Mouse (Mus musculus) adrenal gland, postnatal 25 days (tissue): ENCODE results near the gene Zdhhc1. TPM values are rescaled to one million over a fixed set of nuclear protein-coding genes. Genes with fewer than 3 reads are reported as not detected.

Experiments used
- DNase-seq: peaks from one replicate; pipeline ENCODE4 v3.0.0; 2021; ENCODE audit warnings: mixed read lengths
- long read RNA-seq: library from polyadenylated mRNA; stranded (forward); transcript quantifications from one replicate; pipeline ENCODE4 v2.0.0, GENCODE M21; 2021
- total RNA-seq: library from RNA; stranded (reverse); gene quantifications from 2 replicates; pipeline ENCODE4 v1.2.3, GENCODE M21; 2021

The Zdhhc1 gene
- 17.7 and 20.6 TPM in 2 replicates for total RNA-seq
- long read RNA-seq, partial matches to known transcripts: 9 of 30 reads
- long read RNA-seq, other reads (novel, unspliced or antisense): 16 of 30 reads

DNA sequence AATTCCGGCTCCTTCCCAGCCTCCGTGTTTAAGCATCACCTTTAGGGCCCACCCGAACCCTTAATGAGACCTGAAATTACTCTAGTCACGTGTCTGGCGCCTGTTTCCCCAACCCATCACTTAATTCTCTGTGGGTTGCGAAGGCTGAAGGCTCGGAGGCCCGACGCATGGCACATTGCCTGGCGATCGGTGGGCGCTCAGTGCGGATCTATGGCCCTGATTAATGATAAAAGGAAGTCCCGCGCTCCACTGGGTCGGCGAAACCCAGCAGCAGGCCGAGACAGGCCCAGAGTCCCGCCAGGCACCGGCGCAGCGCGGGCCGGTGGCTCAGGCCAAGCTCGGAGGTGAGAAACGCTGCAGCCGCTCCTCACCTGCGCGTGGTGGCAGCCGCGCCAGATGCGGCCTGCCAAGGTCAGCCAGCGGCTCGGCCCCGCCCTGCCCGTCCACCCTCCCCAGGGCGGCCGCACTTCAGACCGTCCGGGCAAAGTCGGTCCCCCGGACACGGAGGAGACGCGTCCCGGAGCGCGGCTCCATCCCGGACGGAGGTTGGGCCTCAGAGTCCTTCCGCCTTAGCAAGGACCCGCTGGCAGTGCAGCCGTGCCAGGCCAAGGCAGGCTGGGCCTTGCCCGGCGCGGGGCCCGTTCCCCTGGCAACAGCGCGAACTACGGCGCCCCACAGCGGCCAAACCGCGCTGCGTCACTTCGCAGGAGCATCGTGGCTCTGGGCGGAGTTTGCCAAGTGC lies at the start of gene Zdhhc1:
Gene Zdhhc1 (minus strand): TSS at position 464 of the 742 bp plus-strand sequence.
- peak; percentile 94 for DNase-seq

- DNase-seq: no peak
These were observed 48.5 kb upstream of the Zdhhc1 start for GRCm38 (mm10) chr8:105545249-105545648.

DNA sequence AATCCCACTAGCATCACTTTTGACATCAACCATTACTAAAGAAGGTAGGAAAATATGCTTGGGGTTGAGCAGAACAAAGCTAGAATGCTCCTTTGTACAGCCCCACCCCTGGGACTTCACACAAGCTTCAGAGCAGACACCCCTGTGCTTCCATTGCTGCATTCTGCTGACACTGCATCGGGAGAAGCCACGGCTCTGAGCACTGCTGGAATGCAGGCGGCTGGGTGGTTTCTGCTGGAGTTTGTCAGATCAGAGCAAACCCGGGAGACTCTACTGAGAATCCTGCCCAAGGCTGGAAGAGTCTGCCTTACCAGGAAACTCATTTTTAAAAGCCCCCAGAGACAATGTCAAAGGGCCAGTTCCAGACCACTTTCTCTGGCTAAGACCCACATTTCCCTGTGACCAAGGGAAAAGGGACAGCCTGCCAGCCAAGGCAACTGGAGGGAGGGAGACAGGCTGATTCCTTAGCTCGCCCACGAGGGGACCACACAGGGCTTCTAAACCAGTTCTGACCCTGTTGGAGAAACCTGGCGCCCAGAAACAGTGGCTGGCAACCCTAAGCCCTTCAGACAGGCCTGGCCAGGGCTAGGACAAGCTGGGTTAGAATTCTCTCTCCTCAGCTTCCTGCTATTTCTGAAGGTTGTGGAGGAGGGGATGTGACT lies 48.0 kb upstream of the Zdhhc1 start:
- DNase-seq: no peak

DNA sequence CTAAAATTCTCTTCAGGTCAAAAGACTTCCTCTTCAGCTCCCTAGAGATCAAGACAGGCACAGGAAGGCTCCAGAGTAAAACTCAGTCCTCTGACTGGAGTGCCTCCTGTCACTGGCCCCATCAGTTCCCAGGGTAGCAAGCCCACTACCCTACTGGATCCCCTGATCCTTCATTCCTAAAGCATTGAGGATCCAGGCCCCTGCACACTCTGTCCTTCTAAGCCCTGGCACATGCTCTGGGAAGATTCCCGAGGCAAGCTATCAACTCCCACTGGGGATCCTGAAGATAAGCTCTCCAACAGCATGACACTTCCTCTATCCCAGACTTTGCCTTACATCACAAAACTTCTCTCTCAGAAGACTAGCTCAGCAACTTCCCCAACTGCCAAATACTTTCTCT lies 47.0 kb upstream of the Zdhhc1 start:
- DNase-seq: no peak

DNA sequence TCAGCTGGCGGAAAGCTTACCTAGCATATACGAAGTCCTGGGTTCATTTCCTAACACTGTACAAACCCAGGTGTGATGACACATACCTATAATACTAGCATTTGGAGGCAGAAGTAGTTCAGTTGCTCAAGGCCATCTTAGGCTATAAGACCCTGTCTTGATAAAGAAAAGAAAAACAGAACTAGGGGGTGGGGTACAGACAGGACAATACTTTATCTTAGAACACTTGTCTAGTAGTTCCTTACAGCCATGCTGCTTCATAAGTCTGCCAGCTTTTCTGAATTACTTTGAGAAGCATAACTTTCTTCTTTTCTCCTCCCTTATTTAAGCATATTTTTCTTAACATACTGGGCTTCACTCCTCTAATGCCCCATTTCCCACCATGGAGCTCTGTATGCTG lies 46.1 kb upstream of the Zdhhc1 start:
- no peak for DNase-seq

- DNase-seq: no peak
These were observed 45.4 kb upstream of the Zdhhc1 start for GRCm38 (mm10) chr8:105542032-105542656.

DNA sequence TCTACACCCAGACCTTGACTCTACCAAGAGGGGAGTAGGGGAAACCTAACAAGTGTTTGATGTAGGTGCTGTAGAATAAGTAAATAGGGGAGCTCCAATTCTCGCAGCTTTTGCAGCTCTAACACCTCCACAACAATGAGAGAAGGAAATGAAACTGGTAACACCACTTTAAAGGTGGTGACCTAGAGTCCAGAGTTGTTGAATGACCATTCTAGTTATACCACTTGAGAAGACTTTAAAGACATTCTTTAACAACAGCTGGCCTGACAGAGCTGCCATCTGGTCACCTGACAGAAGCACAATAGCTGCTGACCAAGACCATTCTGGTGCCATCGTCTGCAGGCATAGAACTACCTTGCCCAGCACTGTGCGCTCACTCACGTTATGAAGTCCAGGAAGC lies 42.2 kb upstream of the Zdhhc1 start:
- DNase-seq: no peak

DNA sequence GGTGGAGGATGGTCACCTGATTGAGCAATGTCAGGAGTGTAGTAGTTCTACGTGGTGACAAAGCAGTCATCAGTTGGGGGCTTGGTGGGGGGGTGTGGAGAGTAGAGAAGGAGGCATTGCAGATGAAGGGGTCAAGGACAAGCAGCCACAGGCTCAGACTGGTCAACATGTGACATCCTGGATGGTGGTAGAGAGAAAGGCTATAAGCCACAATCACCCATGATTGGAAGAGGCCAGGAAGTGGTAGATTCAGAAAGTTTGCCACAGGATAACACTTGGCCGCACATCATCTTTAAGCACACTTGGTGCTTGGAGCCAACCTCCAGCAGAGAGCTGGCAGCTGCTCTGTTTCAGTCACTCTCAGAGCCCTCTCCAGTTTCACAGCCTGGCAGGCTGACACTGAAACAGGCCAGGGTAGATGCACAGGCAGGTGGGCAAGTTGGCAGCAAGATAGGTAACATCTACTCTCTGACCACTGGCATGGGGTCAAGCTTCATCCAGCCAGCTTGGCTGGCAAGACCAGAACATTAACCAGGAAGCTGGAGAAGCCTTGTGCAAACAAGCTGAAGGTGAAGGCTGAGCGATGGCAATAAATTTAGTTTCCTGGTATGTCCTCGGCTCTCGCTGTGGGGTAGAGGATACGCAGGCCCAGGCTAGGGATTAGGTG lies 40.4 kb upstream of the Zdhhc1 start:
- DNase-seq: no peak

GRCm38 (mm10) chr8:105536546-105536945 lies 39.8 kb upstream of the Zdhhc1 start:
- no peak for DNase-seq

DNA sequence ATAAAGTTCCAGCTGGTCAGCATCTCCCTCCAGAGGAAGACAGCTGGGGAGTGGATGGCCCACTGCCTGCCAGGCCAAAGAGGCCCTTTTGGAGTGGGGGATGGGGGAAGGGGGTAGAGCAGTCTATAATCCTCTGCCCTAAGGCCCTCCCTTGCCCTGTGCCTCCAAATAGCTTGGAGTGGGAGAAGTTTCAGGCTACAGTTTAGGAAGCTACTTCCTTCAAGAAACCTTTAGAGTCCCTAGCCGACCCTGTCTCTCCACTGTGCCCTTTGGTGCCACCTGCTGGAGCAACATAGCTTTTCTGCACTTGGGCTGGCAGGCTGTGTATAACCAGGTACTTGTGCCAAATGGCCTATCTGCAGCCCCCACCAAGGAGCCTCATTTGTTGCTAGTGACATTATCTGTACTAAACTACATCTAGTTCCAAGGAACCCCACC lies 37.2 kb upstream of the Zdhhc1 start:
- DNase-seq: peak; percentile 79

DNA sequence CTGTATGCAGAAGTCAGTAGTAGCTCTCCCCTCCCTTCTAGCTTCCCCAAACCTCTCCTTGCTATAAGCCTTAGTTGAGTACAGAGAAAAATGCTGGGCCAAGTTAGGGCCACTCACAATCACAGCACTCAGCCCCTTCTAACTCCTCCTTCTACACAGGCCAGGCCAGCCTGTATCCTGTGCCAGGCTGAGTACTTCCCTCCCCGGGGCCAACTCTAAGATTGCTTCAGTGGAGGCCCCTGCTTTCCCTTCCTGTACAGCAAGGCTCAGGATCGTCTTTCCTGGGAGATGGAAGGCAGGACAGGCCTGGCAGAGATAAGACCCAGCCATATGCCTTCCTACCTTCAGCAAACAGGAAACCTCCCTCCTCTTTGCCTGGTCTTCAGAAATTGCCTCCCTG lies 36.7 kb upstream of the Zdhhc1 start:
- no peak for DNase-seq

GRCm38 (mm10) chr8:105531774-105532173 lies 35.1 kb upstream of the Zdhhc1 start:
- DNase-seq: peak; percentile 70

GRCm38 (mm10) chr8:105529271-105529670 lies 32.6 kb upstream of the Zdhhc1 start:
- peak; percentile 18 for DNase-seq

DNA sequence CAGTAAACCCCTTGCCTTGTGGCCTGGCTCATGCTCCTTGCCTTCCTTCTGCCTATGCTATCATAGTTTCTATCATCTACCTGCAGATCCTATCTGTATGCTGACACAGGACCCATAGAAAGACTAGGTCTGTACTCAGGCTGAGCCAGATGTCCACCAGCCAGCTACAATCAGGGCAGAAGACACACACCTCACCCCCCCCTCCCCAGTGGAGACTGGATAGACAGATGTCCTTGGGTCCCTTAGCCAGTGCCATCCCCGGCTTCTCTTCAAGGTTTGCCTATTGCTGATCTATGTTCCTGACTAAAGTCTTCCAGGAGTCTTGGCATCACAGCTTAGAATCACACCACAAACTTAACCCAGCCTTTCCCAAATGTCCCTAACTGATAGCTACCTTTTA lies 31.5 kb upstream of the Zdhhc1 start:
- no peak for DNase-seq

- peak; percentile 55 for DNase-seq
These were observed 30.4 kb upstream of the Zdhhc1 start for GRCm38 (mm10) chr8:105527110-105527509.

- no peak for DNase-seq
These were observed 26.2 kb upstream of the Zdhhc1 start for GRCm38 (mm10) chr8:105522890-105523289.

DNA sequence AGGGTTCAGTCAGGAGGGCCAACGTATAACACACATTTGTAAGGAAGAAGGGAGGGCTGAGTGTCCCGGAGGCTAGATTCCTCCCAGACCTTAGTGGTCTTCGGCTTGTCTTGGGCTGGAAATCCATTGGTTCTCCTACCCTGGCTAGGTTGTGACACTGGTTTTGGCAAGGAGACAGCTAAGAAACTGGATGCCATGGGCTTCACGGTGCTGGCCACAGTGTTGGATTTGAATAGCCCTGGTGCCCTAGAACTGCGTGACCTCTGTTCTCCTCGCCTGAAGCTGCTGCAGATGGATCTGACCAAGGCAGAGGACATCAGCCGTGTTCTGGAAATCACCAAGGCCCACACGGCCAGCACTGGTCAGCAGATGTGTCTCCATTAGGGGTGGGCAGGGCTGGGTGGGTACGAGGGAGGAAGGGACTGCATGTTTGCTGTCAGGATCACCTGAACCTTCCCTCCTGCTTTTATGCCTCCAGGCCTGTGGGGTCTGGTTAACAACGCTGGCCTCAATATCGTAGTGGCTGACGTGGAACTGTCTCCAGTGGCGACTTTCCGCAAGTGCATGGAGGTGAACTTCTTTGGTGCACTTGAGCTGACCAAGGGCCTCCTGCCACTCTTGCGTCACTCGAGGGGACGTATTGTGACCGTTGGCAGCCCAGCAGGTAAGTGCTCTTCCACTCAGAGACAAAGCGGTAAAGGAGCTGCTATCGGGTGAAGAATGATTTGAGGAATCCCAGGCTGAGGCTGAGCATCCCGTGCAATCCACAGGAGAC lies 25.5 kb upstream of the Zdhhc1 start:
- no peak for DNase-seq

- no peak for DNase-seq
These were observed 24.4 kb upstream of the Zdhhc1 start for GRCm38 (mm10) chr8:105521061-105521460.

DNA sequence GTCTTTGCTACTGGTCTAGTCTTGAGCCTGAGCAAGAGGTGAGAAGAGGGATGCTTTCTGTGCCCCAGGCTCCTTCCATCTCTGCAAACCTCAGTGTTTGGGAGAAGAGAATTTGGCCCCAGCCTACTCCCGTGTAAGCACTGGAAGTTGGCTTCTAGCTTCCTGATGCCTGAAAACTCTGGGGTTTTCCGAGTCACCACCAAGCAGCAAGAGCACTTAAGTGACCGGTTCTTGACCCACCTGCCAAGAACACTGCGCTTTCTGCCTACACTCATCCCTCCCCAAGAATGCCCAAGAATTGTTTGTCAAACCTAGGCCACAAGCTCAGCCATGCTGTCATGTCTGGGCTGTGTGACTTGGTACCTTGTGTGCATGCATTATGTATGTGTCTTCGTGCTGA lies 23.8 kb upstream of the Zdhhc1 start:
- no peak for DNase-seq

- no peak for DNase-seq
These were observed 22.9 kb upstream of the Zdhhc1 start for GRCm38 (mm10) chr8:105519591-105519990.

DNA sequence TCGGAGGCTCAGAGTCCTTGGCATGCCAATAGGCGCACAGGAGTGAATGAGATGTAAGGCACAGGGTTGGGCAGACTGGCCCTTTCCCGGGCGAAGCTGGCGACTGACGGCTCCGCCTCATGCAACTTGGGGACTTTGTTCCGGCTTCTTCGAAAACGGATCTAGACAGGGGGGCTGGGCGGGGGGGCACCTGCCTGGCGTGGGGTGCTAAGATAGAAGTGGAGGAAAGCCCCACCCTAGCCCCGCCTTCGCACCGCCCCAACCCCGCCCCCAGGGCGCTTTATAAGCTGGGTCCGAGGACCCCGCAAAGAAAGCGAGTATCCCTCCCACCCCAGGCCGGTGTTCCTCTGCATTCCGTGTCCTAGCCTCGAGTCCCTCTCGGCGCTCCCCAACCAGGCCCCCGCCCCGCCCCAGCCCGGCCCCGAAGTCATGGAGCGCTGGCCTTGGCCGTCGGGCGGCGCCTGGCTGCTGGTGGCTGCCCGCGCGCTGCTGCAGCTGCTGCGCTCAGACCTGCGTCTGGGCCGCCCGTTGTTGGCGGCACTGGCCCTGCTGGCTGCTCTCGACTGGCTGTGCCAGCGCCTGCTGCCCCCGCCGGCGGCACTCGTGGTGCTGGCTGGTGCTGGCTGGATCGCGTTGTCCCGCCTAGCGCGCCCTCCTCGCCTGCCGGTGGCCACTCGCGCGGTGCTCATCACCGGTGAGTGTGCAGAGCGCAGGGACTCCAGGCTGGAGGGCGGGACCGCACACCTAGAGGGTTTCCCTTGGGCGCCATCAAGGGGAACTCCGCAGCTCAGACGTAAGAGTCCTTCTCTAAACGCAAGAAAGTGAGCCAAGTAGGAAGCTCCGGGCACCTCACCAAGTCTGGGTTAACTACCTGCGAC lies 22.0 kb upstream of the Zdhhc1 start, which contains the start of gene Hsd11b2:
Gene Hsd11b2 (plus strand): TSS at position 320 of the 878 bp plus-strand sequence.
- peak; percentile 55 for DNase-seq
